ENCODE assay signal across 8 mouse cellular contexts in genomic region chr3:54807666-54808217, GRCm38 (mm10). TPM values are rescaled to one million over a fixed set of nuclear protein-coding genes. Genes with fewer than 3 reads are reported as not detected.
DNase-seq lines count a peak whose midpoint lies in the region; ATAC-seq and TF ChIP-seq lines count a peak whose summit lies in the region.

Rfxap (minus strand) TSS chr3:54807791.

- H3K27ac ChIP-seq in embryonic facial prominence, embryonic 14.5 days (replicated peaks; ENCODE audit: low read depth, low read length), result peak within 1 kb of the TSS; percentile 89
- H3K27ac ChIP-seq in heart, adult 2 months, result peak within 1 kb of the TSS; percentile 91
- H3K27ac ChIP-seq in limb, embryonic 13.5 days, result peak within 1 kb of the TSS; percentile 87
- H3K27ac ChIP-seq in midbrain, embryonic 16.5 days (ENCODE audit: low read length), result peak within 1 kb of the TSS; percentile 96

- TF ChIP-seq CTCF in heart, adult 2 months (IDR thresholded peaks at IDR 0.05), result no peak

- intact Hi-C loops in heart, adult 2 months (cut with DNase I), result loop anchor here (2.0 to 5.0 kb wide), 5 partner anchors 50 to 945 kb away; partner anchors contain the start of genes Alg5, Exosc8, Smad9 and Spg20

- peak; percentile 94 for DNase-seq in 3T3-L1 (ENCODE audit: low read depth, low spot score)
- peak; percentile 85 to 89 for DNase-seq in adrenal gland, postnatal 4 days (ENCODE audit: low spot score in 2 of 2)
- peak; percentile 97 for DNase-seq in embryonic facial prominence, embryonic 14.5 days (ENCODE audit: low spot score)
- peak; percentile 96 to 97 for DNase-seq in heart, adult 2 months
- peak; percentile 93 to 95 for DNase-seq in kidney, adult 8-10 months
- peak; percentile 95 to 98 for DNase-seq in spleen, postnatal 10 days (ENCODE audit: low spot score in 2 of 2)

- peak; percentile 94 for ATAC-seq in embryonic facial prominence, embryonic 14.5 days (ENCODE audit: low read depth)
- ATAC-seq in limb, embryonic 13.5 days (ENCODE audit: low FRiP score, low read depth), result peak; percentile 96
- ATAC-seq in midbrain, embryonic 16.5 days, result peak; percentile 95

- H3K4me2 ChIP-seq in embryonic facial prominence, embryonic 14.5 days (ENCODE audit: low read depth, low read length), result peak within 1 kb of the TSS; percentile 95
- H3K4me2 ChIP-seq in limb, embryonic 13.5 days (replicated peaks), result peak within 1 kb of the TSS; percentile 93
- H3K4me2 ChIP-seq in midbrain, embryonic 16.5 days (ENCODE audit: low read length), result peak within 1 kb of the TSS; percentile 92

- peak within 1 kb of the TSS; percentile 93 for H3K9ac ChIP-seq in embryonic facial prominence, embryonic 14.5 days (ENCODE audit: low read depth, low read length)
- H3K9ac ChIP-seq in heart, adult 2 months (ENCODE audit: low read depth, low read length), result peak within 1 kb of the TSS; percentile 96
- H3K9ac ChIP-seq in limb, embryonic 13.5 days, result peak within 1 kb of the TSS; percentile 95
- H3K9ac ChIP-seq in midbrain, embryonic 16.5 days (ENCODE audit: low read depth, low read length), result peak within 1 kb of the TSS; percentile 97

- WGBS in embryonic facial prominence, embryonic 14.5 days, result 0% methylated on average over 47 of the region's 52 CpGs
- WGBS in heart, adult 2 months, result under 1% methylated on average over 52 of the region's 52 CpGs
- 0% methylated on average over 52 of the region's 52 CpGs for WGBS in limb, embryonic 13.5 days
- WGBS in midbrain, embryonic 16.5 days, result under 1% methylated on average over 52 of the region's 52 CpGs

- TF ChIP-seq POLR2A in heart, adult 2 months (IDR thresholded peaks at IDR 0.05; ENCODE audit: insufficient read depth, low read depth, low read length), result peak; percentile 74

- H3K27me3 ChIP-seq in embryonic facial prominence, embryonic 14.5 days (replicated peaks; ENCODE audit: control insufficient read depth, insufficient read depth, low read length), result no peaks in the 10 kb centered on the region
- no peaks in the 10 kb centered on the region for H3K27me3 ChIP-seq in heart, adult 2 months (ENCODE audit: control insufficient read depth, insufficient read depth, low read length)
- H3K27me3 ChIP-seq in limb, embryonic 13.5 days, result peaks cover 5% of the 10 kb centered on the region; the same call in 1 of the 2 replicates
- H3K27me3 ChIP-seq in midbrain, embryonic 16.5 days (ENCODE audit: control insufficient read depth, insufficient read depth, low read depth, low read length), result no peaks in the 10 kb centered on the region

- TF ChIP-seq EP300 in heart, adult 2 months (IDR thresholded peaks at IDR 0.05; ENCODE audit: insufficient read depth, low read depth, low read length), result no peak

- peaks cover 13% of the 10 kb centered on the region for H3K36me3 ChIP-seq in embryonic facial prominence, embryonic 14.5 days (ENCODE audit: control insufficient read depth, insufficient read depth, low read length)
- H3K36me3 ChIP-seq in heart, adult 2 months (ENCODE audit: control insufficient read depth, insufficient read depth, low read length), result peaks cover 4% of the 10 kb centered on the region; the same call in 1 of the 2 replicates
- peaks cover 23% of the 10 kb centered on the region for H3K36me3 ChIP-seq in limb, embryonic 13.5 days
- peaks cover 11% of the 10 kb centered on the region for H3K36me3 ChIP-seq in midbrain, embryonic 16.5 days (ENCODE audit: control insufficient read depth, insufficient read depth, low read length)

- no peaks in the 10 kb centered on the region for H3K9me3 ChIP-seq in embryonic facial prominence, embryonic 14.5 days (ENCODE audit: control insufficient read depth, low read length)
- H3K9me3 ChIP-seq in limb, embryonic 13.5 days, result no peaks in the 10 kb centered on the region
- no peaks in the 10 kb centered on the region for H3K9me3 ChIP-seq in midbrain, embryonic 16.5 days (replicated peaks; ENCODE audit: control insufficient read depth, low read length, poor library complexity, severe bottlenecking)

- peaks cover 5% of the 10 kb centered on the region for H3K79me2 ChIP-seq in heart, adult 2 months (replicated peaks; ENCODE audit: control insufficient read depth, insufficient read depth, low read length)

- peak within 1 kb of the TSS; percentile 93 for H3K4me3 ChIP-seq in embryonic facial prominence, embryonic 14.5 days (ENCODE audit: low read depth, low read length)
- peak within 1 kb of the TSS; percentile 95 for H3K4me3 ChIP-seq in heart, adult 2 months
- peak within 1 kb of the TSS; percentile 89 for H3K4me3 ChIP-seq in limb, embryonic 13.5 days
- peak within 1 kb of the TSS; percentile 94 for H3K4me3 ChIP-seq in midbrain, embryonic 16.5 days (ENCODE audit: low read depth, low read length)

- H3K4me1 ChIP-seq in embryonic facial prominence, embryonic 14.5 days (ENCODE audit: control insufficient read depth, insufficient read depth, low read length), result peaks cover 5% of the 10 kb centered on the region; the same call in 1 of the 2 replicates
- peaks cover 6% of the 10 kb centered on the region; the same call in 1 of the 2 replicates for H3K4me1 ChIP-seq in heart, adult 2 months (ENCODE audit: control insufficient read depth, insufficient read depth, low read length)
- peaks cover 24% of the 10 kb centered on the region for H3K4me1 ChIP-seq in limb, embryonic 13.5 days
- H3K4me1 ChIP-seq in midbrain, embryonic 16.5 days (ENCODE audit: control insufficient read depth, insufficient read depth, low read length), result peaks cover 16% of the 10 kb centered on the region

RNA-seq across cellular contexts. Expression of gene Rfxap, which starts in this region (rescaled TPM):
- 10 to 100 TPM; 30.5 to 36.7 TPM for total RNA-seq in adrenal gland, postnatal 4 days (2021)
- 37.6 and 43.0 TPM in 2 replicates for polyA plus RNA-seq in embryonic facial prominence, embryonic 14.5 days (2014; fragmentation: Nextera tagmentation; extraction: Ambion mirVana)
- 10 to 100 TPM; 20.5 to 22.3 TPM for total RNA-seq in heart, adult 2 months (2021)
- polyA plus RNA-seq in heart, adult 2 months (2012; rRNA removed), result 8.9 and 11.0 TPM in 2 replicates
- polyA plus RNA-seq in limb, embryonic 13.5 days (2015; fragmentation: Nextera tagmentation; extraction: Ambion mirVana), result 34.8 and 36.8 TPM in 2 replicates
- polyA plus RNA-seq in midbrain, embryonic 16.5 days (2015; fragmentation: Nextera tagmentation; extraction: Ambion mirVana), result 42.2 and 42.3 TPM in 2 replicates

Comparison
In these comparisons a context has a peak if more than half of its experiments do, and no peak if none do; other contexts are left out.
1. Peak in every context shown above with its lines: DNase-seq, ATAC-seq, H3K4me3 ChIP-seq and H3K27ac ChIP-seq.